Mouse (Mus musculus) retina, postnatal 7 days (tissue): Measurements from ENCODE around the gene Gls.
A peak's percentile ranks its signal among the peaks of the same experiment; 100 is the strongest.

Experiments used
- DNase-seq: peaks from one replicate; pipeline ENCODE4 v3.0.0-alpha.2; 2012; ENCODE audit warnings: low read depth, low spot score

The Gls gene

DNA sequence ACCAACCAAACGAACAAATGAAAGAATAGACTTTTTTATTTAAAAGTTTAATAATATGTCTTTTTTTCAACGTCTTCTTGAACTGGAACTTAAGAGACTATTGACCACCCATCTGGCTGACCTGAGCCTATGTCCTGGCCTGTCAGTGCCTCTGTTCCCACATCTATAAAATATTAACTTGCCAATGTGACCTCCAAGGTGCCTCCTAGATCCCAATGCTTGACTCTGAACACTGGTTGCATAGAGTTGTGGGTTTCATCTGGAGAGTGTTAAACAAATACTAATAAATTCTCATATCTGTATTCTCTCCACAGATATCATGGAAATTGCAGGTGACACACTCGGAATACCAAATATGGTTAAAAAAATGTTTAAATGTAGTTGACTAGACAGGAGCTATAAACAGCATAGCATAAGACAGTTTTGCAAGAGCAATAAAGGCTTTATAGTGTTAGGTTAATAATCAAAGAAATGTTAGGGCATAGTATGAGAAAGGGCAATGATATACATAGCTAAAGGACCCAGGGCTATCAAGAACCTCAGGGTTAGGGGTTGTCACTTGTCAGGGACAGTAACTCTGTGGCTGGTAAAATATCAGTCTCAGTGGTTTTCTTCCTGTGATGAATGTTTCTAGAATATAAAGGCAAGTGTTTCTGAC, 16.0 kb upstream of the Gls start:
- no peak for DNase-seq

GRCm38 (mm10) chr1:52242270-52242669, 9.2 kb upstream of the Gls start:
- no peak for DNase-seq

DNA sequence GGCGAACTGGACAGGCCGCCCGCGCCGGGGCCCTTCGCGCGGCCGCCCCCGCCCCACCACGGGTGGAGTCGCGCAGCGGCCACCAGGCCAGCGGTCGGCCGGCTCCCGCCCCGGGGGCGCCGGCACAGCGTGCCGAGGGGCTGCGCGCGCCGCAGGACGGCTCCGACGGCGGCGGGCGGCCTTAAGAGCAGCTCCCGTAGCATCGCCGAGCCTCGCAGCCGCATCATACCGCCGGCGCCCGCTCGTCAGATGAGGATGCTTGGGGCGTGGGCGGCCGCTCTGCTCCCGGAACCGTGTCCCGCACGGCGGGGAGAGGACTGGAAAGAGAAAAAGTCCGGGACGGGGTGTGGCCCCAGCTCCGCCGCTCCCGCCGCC, 279 bp downstream of the Gls start:
- no peak for DNase-seq

GRCm38 (mm10) chr1:52231939-52232765, 880 bp downstream of the Gls start:
- DNase-seq = peak; percentile 58

GRCm38 (mm10) chr1:52230404-52230803, 2.6 kb downstream of the Gls start:
- no peak for DNase-seq

- no peak for DNase-seq
These were observed 4.9 kb downstream of the Gls start for GRCm38 (mm10) chr1:52228178-52228577.

DNA sequence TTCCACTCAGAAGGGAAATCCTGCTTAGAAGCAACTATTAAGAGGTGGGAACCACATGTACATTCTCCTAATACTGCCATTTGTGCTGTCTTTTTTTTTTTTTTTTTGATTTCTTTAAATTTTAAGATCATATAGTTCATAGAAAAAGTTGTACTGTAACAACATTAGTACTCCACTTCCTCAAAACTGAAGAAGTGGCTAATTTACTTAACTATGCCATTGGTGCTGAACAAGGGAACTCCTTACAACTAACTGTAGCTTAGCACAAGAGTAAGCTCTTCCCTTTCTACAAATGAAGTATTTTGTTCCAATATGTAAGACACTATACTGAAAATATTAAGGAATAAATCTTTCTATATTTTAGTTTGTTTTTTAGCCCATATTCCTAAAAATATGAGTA, 6.6 kb downstream of the Gls start:
- no peak for DNase-seq

DNA sequence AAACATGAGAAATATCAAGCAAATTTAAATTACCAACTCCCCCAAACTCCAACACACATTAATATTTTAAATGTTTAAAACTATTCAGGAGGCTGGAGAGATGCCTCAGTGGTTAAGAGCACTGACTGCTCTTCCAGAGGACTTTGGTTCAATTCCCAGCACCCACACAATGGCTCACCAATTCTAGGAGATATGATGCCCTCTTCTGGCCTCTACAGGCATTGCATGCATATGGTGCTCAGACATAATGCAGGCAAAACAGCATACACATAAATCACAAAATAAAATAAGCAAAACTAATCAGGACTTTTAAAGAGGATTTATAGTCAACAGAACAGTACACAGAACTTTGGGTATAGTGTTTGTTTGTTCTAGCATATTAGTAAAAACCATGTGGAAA, 16.3 kb downstream of the Gls start:
- DNase-seq = no peak

DNA sequence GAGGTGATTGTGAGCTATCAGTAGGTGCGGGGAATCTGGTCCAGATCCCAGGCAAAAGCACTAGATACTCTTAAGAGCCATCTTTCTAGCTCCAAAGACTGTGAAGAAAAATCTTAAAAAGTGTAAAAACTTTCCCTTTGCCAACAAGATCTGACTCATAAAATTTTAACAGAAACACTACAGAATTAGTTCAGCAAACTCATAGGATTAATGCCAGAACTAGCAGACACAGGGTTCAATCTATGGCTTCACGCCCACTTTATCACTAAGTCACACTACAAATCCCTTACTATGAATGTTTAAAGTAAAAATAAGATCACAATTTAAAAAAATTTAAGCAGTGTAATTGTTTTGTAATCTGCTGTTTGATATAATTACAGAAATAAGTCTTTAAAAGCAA, 50.0 kb downstream of the Gls start:
- no peak for DNase-seq

DNA sequence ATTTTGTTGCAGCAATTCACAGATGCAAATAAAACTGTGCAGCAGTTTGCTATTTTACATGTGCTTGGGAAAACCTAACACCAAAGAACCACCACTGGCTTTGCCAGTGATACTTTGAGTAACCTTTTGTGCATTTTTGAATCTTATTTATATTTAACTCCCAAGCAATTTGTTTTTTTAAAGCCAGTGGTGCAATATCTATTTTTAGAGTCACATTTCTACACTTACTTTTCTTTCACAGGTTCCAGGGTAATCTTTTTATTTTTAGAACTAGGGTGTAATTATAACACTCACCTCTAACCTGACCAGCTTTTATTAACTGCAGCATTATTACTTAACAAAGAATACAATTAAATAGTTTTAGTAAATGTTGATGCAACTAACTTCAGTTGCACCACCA, 51.0 kb downstream of the Gls start:
- no peak for DNase-seq

DNA sequence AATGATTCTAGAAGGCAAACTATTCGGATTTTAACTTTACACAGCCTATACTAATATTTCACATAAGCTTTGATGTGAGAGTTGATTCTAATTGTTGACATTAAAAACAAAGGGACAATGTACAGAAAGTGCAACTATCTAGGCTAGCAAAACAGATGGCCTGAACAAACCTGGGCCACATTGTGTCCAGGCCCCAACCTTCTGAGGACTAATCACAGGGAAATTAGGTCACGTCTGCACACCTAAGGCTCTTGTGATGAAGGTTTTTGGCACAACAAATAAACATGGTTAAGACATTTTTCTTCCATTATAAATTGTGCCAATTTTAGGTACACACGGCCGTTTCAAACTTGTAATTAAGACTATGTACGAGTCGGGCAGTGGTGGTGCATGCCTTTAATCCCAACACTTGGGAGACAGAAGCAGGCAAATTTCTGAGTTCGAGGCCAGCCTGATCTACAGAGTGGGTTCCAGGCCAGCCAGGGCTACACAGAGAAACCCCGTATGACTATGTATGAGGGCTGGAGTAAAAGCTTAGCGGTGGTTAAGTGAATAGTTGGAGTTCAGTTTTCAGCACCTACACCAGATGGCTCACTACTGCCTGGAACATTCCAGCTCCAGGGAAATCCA, 53.0 kb downstream of the Gls start:
- DNase-seq = no peak

DNA sequence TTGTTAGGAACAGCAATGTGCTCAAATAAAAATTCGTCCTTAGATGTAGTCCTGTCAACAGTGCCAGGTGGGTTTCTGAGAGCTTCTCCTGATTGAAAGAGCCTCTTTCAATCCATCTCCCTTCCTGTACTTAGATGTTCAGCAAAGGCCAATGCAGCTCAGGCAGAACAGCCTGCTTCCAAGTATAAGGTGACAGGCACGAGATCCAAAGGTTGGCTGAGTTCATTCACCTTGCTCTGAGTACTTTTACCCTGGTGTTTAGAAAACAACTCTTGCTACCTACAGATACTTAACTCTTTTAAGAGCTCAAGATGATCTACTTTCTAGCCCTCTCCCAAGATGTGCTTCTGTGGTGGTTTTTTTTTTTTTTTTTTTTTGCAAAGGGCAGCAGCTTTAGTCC, 56.0 kb downstream of the Gls start:
- no peak for DNase-seq

DNA sequence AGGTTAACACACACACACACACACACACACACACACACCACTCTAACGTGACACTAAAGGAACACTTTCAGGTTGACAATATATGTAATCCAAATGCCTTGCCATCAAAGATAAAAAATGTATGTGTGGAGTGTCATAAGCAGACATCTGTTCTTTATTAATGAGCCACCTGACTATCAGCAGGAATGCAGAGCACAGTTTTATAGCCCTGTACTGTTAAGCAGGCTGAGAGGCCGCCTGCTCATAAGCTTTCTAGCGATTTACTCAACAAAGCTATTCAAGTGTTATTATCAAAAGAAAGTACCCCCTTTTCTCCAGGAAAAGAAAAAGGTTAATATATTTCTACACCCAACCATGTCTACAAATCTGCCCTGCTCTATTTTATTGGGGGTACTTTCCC, 57.0 kb downstream of the Gls start:
- no peak for DNase-seq

DNA sequence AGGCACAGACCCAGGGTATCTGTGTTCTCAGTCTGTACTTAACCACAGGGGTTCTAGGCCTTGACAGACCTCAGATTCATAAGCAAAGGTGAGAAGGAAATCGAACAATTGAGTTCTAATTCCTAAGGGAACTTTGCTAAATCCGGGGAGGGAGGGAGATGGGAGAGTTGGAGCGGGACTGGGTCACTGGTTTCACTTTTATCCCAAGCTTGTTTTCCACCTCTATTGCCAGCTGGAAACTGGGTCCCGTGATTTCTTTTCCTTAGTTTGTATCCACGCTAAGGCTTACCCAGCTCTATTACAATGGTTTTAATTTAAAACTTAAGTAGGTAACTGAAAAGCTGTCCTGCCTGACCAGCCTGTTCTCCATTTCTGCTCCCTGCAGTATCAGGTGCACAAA, 57.7 kb downstream of the Gls start:
- DNase-seq = no peak

GRCm38 (mm10) chr1:52171271-52171670, 61.8 kb downstream of the Gls start:
- no peak for DNase-seq

- DNase-seq = no peak
These were observed 62.3 kb downstream of the Gls start for GRCm38 (mm10) chr1:52170747-52171146.

DNA sequence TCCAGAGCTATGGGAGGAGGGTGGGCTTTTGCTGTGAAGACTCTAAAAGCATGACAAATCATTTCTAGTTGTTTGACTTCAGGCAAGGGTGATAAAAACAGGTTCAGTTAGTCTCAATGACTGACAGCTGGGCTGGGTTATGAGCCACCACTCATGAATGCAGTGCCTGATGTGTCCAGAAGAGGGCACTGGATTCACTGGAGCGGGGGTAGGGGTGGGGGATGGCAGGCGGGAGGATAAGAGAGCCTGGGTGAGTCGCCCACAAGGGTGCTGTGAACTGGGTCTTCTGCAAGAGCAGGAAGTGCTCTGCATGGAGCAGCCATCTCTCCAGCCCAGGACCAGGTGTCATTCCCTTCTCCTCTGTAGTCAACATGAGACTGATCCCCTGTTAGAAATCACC, 63.0 kb downstream of the Gls start:
- no peak for DNase-seq

- no peak for DNase-seq
These were observed 66.3 kb downstream of the Gls start for GRCm38 (mm10) chr1:52166652-52167220.

- DNase-seq = no peak
These were observed 69.2 kb downstream of the Gls start for GRCm38 (mm10) chr1:52163707-52164457.

DNA sequence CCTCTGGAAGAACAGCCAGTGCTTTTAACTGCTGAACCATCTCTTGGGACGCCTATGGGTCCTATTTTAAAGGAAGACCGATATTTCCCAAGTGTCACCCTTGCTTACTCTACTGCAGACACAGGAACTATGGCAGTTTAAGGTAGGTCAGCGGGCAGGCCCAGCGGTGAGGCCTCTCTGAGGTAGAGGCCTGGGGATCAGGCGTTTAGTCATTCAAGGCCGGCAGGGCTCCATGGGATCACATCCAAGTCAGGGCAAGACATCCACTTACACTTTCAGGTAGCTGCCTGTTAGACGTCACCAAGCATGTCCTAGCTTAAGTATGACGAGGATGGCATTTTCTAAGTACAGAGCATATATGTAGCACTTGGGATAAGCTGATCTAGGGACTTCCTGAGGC, 71.9 kb downstream of the Gls start:
- DNase-seq = no peak

DNA sequence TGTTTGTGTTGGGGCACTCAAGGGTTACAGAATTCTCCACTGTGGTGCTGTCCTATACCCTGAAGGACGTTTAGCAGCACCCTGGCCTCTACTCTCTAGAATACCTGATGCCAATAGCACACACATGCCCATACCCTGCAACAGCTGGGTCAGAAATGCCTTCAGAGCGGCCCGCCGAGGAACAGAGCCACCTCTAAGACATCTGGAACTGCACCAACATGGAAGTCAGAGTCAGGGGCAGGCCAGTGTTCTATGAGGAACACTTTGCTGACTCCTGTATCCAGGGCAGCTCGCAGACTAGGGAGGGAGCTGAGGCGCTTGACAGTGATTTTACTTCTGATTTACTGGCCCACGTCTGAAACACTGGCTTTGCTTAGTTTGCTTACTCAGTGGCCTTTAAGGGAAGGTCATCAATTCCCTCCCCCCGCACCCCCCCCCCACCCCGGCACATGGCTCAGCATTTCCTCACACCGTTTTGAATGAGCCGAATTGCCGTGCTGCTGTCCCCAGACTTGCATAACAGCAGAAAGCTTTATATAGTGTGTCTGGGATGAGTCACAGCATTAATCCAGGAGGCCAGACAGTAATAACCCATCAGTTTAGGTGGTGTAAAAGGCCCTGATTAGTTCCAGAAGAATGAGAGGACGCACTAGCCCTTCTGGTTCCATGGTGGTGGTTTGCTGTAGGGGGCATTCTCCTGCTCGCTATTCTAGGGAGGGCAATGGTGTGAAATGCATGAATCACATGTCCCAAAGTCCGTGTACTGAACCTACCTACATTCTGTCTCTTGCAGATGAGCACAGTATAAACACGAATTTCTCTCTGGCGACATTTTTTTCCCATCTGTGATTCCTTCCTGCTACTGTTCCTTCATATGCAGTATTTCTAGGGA, 74.3 kb downstream of the Gls start:
- DNase-seq = no peak
